Mouse (Mus musculus): ENCODE measurements around the gene Zfand6. TPM values are rescaled to one million over a fixed set of nuclear protein-coding genes. Genes with fewer than 3 reads are reported as not detected.

The Zfand6 gene
- polyA plus RNA-seq, 1 experiment from 2014 or later = 178 TPM

- WGBS = 52% methylated on average over 6 of the region's 6 CpGs
- H3K9ac ChIP-seq (ENCODE audit: low read depth, low read length) = no peak overlapping the region
These were observed 46.3 kb downstream of the Zfand6 start for GRCm38 (mm10) chr7:84643270-84643998.

GRCm38 (mm10) chr7:84642159-84642928 lies 47.4 kb downstream of the Zfand6 start:
- Histone ChIP-seq H3K36me3 (ENCODE audit: control insufficient read depth, insufficient read depth) (no peaks in the 10 kb centered on the region; the same call in 1 of the 2 replicates), H3K4me3 (ENCODE audit: low read depth, low read length) (no peak overlapping the region), H3K9ac (ENCODE audit: low read depth, low read length) (no peak overlapping the region), H3K4me1 (replicated peaks; ENCODE audit: control insufficient read depth, insufficient read depth, low read length) (no peaks in the 10 kb centered on the region), H3K27me3 (replicated peaks; ENCODE audit: control insufficient read depth, insufficient read depth, low read length) (no peaks in the 10 kb centered on the region), H3K9me3 (ENCODE audit: control insufficient read depth) (no peaks in the 10 kb centered on the region), H3K27ac (ENCODE audit: low read depth, low read length) (no peak overlapping the region), H3K4me2 (replicated peaks; ENCODE audit: low read depth) (no peak overlapping the region)
- no peak for ATAC-seq
- WGBS = 76% methylated on average over 6 of the region's 6 CpGs
- no peak for TF ChIP-seq CTCF (IDR thresholded peaks at IDR 0.05; ENCODE audit: low read depth)

More at GRCm38 (mm10) chr7:84643270-84643998, 46.3 kb downstream of the Zfand6 start:
- no peaks in the 10 kb centered on the region; the same call in 1 of the 2 replicates for H3K36me3 ChIP-seq (ENCODE audit: control insufficient read depth, insufficient read depth)
- no peak for TF ChIP-seq CTCF (IDR thresholded peaks at IDR 0.05; ENCODE audit: low read depth)
- no peaks in the 10 kb centered on the region for H3K27me3 ChIP-seq (replicated peaks; ENCODE audit: control insufficient read depth, insufficient read depth, low read length)
- ATAC-seq = no peak
- no peak overlapping the region for H3K4me3 ChIP-seq (ENCODE audit: low read depth, low read length)
- no peaks in the 10 kb centered on the region for H3K9me3 ChIP-seq (ENCODE audit: control insufficient read depth)
- no peaks in the 10 kb centered on the region for H3K4me1 ChIP-seq (replicated peaks; ENCODE audit: control insufficient read depth, insufficient read depth, low read length)
- H3K4me2 ChIP-seq (replicated peaks; ENCODE audit: low read depth) = no peak overlapping the region
- no peak overlapping the region for H3K27ac ChIP-seq (ENCODE audit: low read depth, low read length)

- ATAC-seq = no peak
- Histone ChIP-seq H3K4me3 (ENCODE audit: low read depth, low read length) (no peak overlapping the region), H3K36me3 (ENCODE audit: control insufficient read depth, insufficient read depth) (peaks cover 17% of the 10 kb centered on the region), H3K4me2 (replicated peaks; ENCODE audit: low read depth) (no peak overlapping the region), H3K9me3 (ENCODE audit: control insufficient read depth) (no peaks in the 10 kb centered on the region), H3K9ac (ENCODE audit: low read depth, low read length) (no peak overlapping the region), H3K4me1 (replicated peaks; ENCODE audit: control insufficient read depth, insufficient read depth, low read length) (no peaks in the 10 kb centered on the region), H3K27me3 (replicated peaks; ENCODE audit: control insufficient read depth, insufficient read depth, low read length) (no peaks in the 10 kb centered on the region), H3K27ac (ENCODE audit: low read depth, low read length) (no peak overlapping the region)
- no peak for TF ChIP-seq CTCF (IDR thresholded peaks at IDR 0.05; ENCODE audit: low read depth)
These were observed 52.8 kb downstream of the Zfand6 start for GRCm38 (mm10) chr7:84636939-84637338.

- ATAC-seq = no peak
- no peak overlapping the region for H3K4me3 ChIP-seq (ENCODE audit: low read depth, low read length)
- 86% methylated on average over 3 of the region's 3 CpGs for WGBS
- no peak overlapping the region for H3K4me2 ChIP-seq (replicated peaks; ENCODE audit: low read depth)
- H3K4me1 ChIP-seq (replicated peaks; ENCODE audit: control insufficient read depth, insufficient read depth, low read length) = no peaks in the 10 kb centered on the region
- H3K27me3 ChIP-seq (replicated peaks; ENCODE audit: control insufficient read depth, insufficient read depth, low read length) = no peaks in the 10 kb centered on the region
- H3K27ac ChIP-seq (ENCODE audit: low read depth, low read length) = no peak overlapping the region
- no peak overlapping the region for H3K9ac ChIP-seq (ENCODE audit: low read depth, low read length)
- H3K36me3 ChIP-seq (ENCODE audit: control insufficient read depth, insufficient read depth) = peaks cover 31% of the 10 kb centered on the region
- no peaks in the 10 kb centered on the region for H3K9me3 ChIP-seq (ENCODE audit: control insufficient read depth)
- TF ChIP-seq CTCF (IDR thresholded peaks at IDR 0.05; ENCODE audit: low read depth) = no peak
These were observed 57.9 kb downstream of the Zfand6 start for GRCm38 (mm10) chr7:84631878-84632277.

GRCm38 (mm10) chr7:84623718-84624117 lies 66.0 kb downstream of the Zfand6 start:
- no peak for ATAC-seq
- no peak overlapping the region for H3K4me3 ChIP-seq (ENCODE audit: low read depth, low read length)
- TF ChIP-seq CTCF (IDR thresholded peaks at IDR 0.05; ENCODE audit: low read depth) = no peak
- no peaks in the 10 kb centered on the region for H3K4me1 ChIP-seq (replicated peaks; ENCODE audit: control insufficient read depth, insufficient read depth, low read length)
- 98% methylated on average over 4 of the region's 4 CpGs for WGBS
- no peak overlapping the region for H3K9ac ChIP-seq (ENCODE audit: low read depth, low read length)
- H3K27ac ChIP-seq (ENCODE audit: low read depth, low read length) = no peak overlapping the region
- H3K4me2 ChIP-seq (replicated peaks; ENCODE audit: low read depth) = no peak overlapping the region
- peaks cover 16% of the 10 kb centered on the region for H3K36me3 ChIP-seq (ENCODE audit: control insufficient read depth, insufficient read depth)
- H3K27me3 ChIP-seq (replicated peaks; ENCODE audit: control insufficient read depth, insufficient read depth, low read length) = no peaks in the 10 kb centered on the region
- no peaks in the 10 kb centered on the region for H3K9me3 ChIP-seq (ENCODE audit: control insufficient read depth)

GRCm38 (mm10) chr7:84620956-84621355 lies 68.8 kb downstream of the Zfand6 start:
- Histone ChIP-seq H3K9me3 (ENCODE audit: control insufficient read depth) (no peaks in the 10 kb centered on the region), H3K4me2 (replicated peaks; ENCODE audit: low read depth) (no peak overlapping the region), H3K27me3 (replicated peaks; ENCODE audit: control insufficient read depth, insufficient read depth, low read length) (no peaks in the 10 kb centered on the region), H3K27ac (ENCODE audit: low read depth, low read length) (no peak overlapping the region), H3K4me3 (ENCODE audit: low read depth, low read length) (no peak overlapping the region), H3K9ac (ENCODE audit: low read depth, low read length) (no peak overlapping the region), H3K4me1 (replicated peaks; ENCODE audit: control insufficient read depth, insufficient read depth, low read length) (no peaks in the 10 kb centered on the region), H3K36me3 (ENCODE audit: control insufficient read depth, insufficient read depth) (peaks cover 24% of the 10 kb centered on the region)
- ATAC-seq = no peak
- 95% methylated on average over 3 of the region's 3 CpGs for WGBS
- no peak for TF ChIP-seq CTCF (IDR thresholded peaks at IDR 0.05; ENCODE audit: low read depth)

All from intestine, postnatal 0 days (tissue).